Mouse (Mus musculus) natural killer cell, adult 2 months (primary cell): ENCODE measurements around the gene Lhfp.

Experiments
- DNase-seq, 2 experiments: peaks; one replicate each; pipeline ENCODE4 v3.0.0; 2022; ENCODE audit warnings: low spot score in 2 of 2

Gene Lhfp

DNA sequence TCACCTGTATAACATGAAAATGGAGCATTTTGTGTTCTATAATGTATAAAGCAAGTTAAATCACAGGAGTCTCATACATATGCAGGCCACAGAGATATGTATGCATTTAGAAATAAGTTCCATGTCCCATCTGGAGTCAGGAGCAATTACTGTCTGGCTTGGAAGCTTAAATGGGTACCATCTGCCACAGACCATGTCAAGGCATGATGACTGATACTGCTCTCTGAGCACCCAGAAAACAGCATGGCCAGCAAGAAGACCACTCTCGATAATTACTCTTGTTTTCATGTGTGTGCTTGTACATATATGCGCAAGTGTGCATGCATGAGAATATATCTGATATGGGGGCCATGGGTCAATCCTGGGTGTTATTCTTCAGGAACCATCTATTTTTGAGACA lies 269.3 kb downstream of the Lhfp start:
- DNase-seq: no peak
